Mouse (Mus musculus) T-helper 1 cell (primary cell): ENCODE measurements at regions not wholly inside any gene's neighbourhood (a gene's known extent, or its start where the extent isn't known, plus 50 kb on each side); places are given as distances from the start of the nearest gene placed in this dataset.

Experiments used
- in situ Hi-C: fragments of 300-600 bp; cut with MboI, MseI; formaldehyde crosslinking; loops from one replicate; pipeline ENCODE4 v1.15.1; 2025; ENCODE audit warnings: high pct_unique_total_duplicates

GRCm38 (mm10) chr6:135433753-135434152, 71.4 kb downstream of the Emp1 start:
- in situ Hi-C loops: no loop called here

- in situ Hi-C loops: no loop called here
Measured at GRCm38 (mm10) chr6:135436315-135436714, 74.0 kb downstream of the Emp1 start.

GRCm38 (mm10) chr6:135438271-135438670, 75.9 kb downstream of the Emp1 start:
- in situ Hi-C loops: no loop called here

- in situ Hi-C loops: loop anchor here (5.0 to 10.0 kb wide), 3 partner anchors 234 to 1184 kb away; no protein-coding TSS in a partner anchor
Measured at GRCm38 (mm10) chr6:135441126-135441871, 79.0 kb downstream of the Emp1 start.

GRCm38 (mm10) chr6:135444661-135445060, 82.3 kb downstream of the Emp1 start:
- in situ Hi-C loops: loop anchor here (5.0 to 10.0 kb wide), 3 partner anchors 230 to 1180 kb away; no protein-coding TSS in a partner anchor

GRCm38 (mm10) chr6:135445070-135445469, 82.7 kb downstream of the Emp1 start:
- in situ Hi-C loops: loop anchor here (10.0 kb wide), 2 partner anchors 230 to 1180 kb away; no protein-coding TSS in a partner anchor

- in situ Hi-C loops: loop anchor here (10.0 kb wide), 2 partner anchors 227 to 1177 kb away; no protein-coding TSS in a partner anchor
Measured at GRCm38 (mm10) chr6:135447801-135448200, 85.5 kb downstream of the Emp1 start.

- in situ Hi-C loops: loop anchor here (10.0 kb wide), 2 partner anchors 226 to 1176 kb away; no protein-coding TSS in a partner anchor
Measured at GRCm38 (mm10) chr6:135449228-135449627, 86.9 kb downstream of the Emp1 start.

- in situ Hi-C loops: no loop called here
Measured at GRCm38 (mm10) chr6:135450573-135450972, 88.2 kb downstream of the Emp1 start.

GRCm38 (mm10) chr6:135451165-135451797, 88.9 kb downstream of the Emp1 start:
- in situ Hi-C loops: no loop called here

- in situ Hi-C loops: no loop called here
Measured at GRCm38 (mm10) chr6:135453041-135453440, 90.7 kb downstream of the Emp1 start.

- in situ Hi-C loops: no loop called here
Measured at GRCm38 (mm10) chr6:135472495-135472894, 110.2 kb downstream of the Emp1 start.

GRCm38 (mm10) chr6:135473146-135473545, 110.8 kb downstream of the Emp1 start:
- in situ Hi-C loops: no loop called here

- in situ Hi-C loops: no loop called here
Measured at GRCm38 (mm10) chr6:135488795-135489194, 126.5 kb downstream of the Emp1 start.

GRCm38 (mm10) chr6:135493983-135494382, 131.6 kb downstream of the Emp1 start:
- in situ Hi-C loops: no loop called here

- in situ Hi-C loops: no loop called here
Measured at GRCm38 (mm10) chr6:135495841-135496240, 133.5 kb downstream of the Emp1 start.

GRCm38 (mm10) chr6:135498592-135498991, 136.2 kb downstream of the Emp1 start:
- in situ Hi-C loops: no loop called here

GRCm38 (mm10) chr6:135500381-135500780, 138.0 kb downstream of the Emp1 start:
- in situ Hi-C loops: no loop called here

GRCm38 (mm10) chr6:135501791-135502190, 139.4 kb downstream of the Emp1 start:
- in situ Hi-C loops: no loop called here

GRCm38 (mm10) chr6:135502405-135502804, 140.1 kb downstream of the Emp1 start:
- in situ Hi-C loops: no loop called here

- in situ Hi-C loops: no loop called here
Measured at GRCm38 (mm10) chr6:135518710-135519437, 156.5 kb downstream of the Emp1 start.

- in situ Hi-C loops: no loop called here
Measured at GRCm38 (mm10) chr6:135519438-135519803, 157.1 kb downstream of the Emp1 start.
